Mouse (Mus musculus) spleen, adult 2 months (tissue): ENCODE results near the gene Pde2a.

Experiments
- CTCF ChIP-seq: fragments of 200-500 bp; IDR thresholded peaks from 2 replicates; pipeline ENCODE4 v1.5.1; 2011; ENCODE audit warnings: mild to moderate bottlenecking, inconsistent platforms; ENCODE audit not compliant: insufficient read depth, insufficient read length, insufficient replicate concordance; ENCODE audit errors: extremely low read depth
- POLR2A ChIP-seq: fragments of 200-500 bp; IDR thresholded peaks from 2 replicates; pipeline ENCODE4 v1.6.1; 2011; ENCODE audit warnings: low read depth, low read length, inconsistent platforms

GRCm38 (mm10) chr7:101504507-101504906, 83.0 kb downstream of the Pde2a start:
- TF ChIP-seq POLR2A (no peak), CTCF (no peak)
